Mouse (Mus musculus) layer of hippocampus, adult 9-10 months (tissue): ENCODE results near the gene Tfpt.
"Not testable (repeated sequence)": the region's sequence is repeated elsewhere in the genome, so short reads cannot be mapped to it uniquely, and the experiment has no call there.

Experiments
- DNase-seq: peaks from one replicate; pipeline ENCODE4 v3.0.0; 2022; ENCODE audit warnings: low spot score

Gene Tfpt

GRCm38 (mm10) chr7:3576354-3577124 is 53.2 kb downstream of the Tfpt start:
- DNase-seq: no peak

- DNase-seq: peak; percentile 24
Measured at GRCm38 (mm10) chr7:3574216-3574615, 55.5 kb downstream of the Tfpt start.

GRCm38 (mm10) chr7:3571847-3572246 is 57.9 kb downstream of the Tfpt start:
- DNase-seq: no peak

GRCm38 (mm10) chr7:3570580-3570979 is 59.1 kb downstream of the Tfpt start:
- not testable (repeated sequence) for DNase-seq
